Mouse (Mus musculus) right cerebral cortex, adult 2 months (tissue): ENCODE data around the gene Sdhaf3.

Experiments used
- DNase-seq, 2 experiments: peaks; one replicate each; pipeline ENCODE4 v3.0.0; 2021 to 2022; ENCODE audit warnings: low spot score in 2 of 2

The Sdhaf3 gene

GRCm38 (mm10) chr6:7068782-7069181 lies 113.0 kb downstream of the Sdhaf3 start:
- DNase-seq, result no peak

- no peak for DNase-seq
Observed at GRCm38 (mm10) chr6:7069463-7069862, 113.7 kb downstream of the Sdhaf3 start.

- no peak for DNase-seq
Observed at GRCm38 (mm10) chr6:7082054-7082453, 126.2 kb downstream of the Sdhaf3 start.

- DNase-seq, result no peak
Observed at GRCm38 (mm10) chr6:7082467-7083259, 126.9 kb downstream of the Sdhaf3 start.

GRCm38 (mm10) chr6:7083661-7084060 lies 127.9 kb downstream of the Sdhaf3 start:
- peak; percentile 11 to 20 for DNase-seq

GRCm38 (mm10) chr6:7084370-7084769 lies 128.6 kb downstream of the Sdhaf3 start:
- peak; percentile 5 to 18 for DNase-seq

GRCm38 (mm10) chr6:7085506-7085905 lies 129.7 kb downstream of the Sdhaf3 start:
- DNase-seq, result no peak

GRCm38 (mm10) chr6:7092094-7092493 lies 136.3 kb downstream of the Sdhaf3 start:
- DNase-seq, result no peak
